Comparison of ENCODE assay signal across 11 mouse cellular contexts in genomic region chr16:38985411-38985810, GRCm38 (mm10).
DNase-seq lines count a peak whose midpoint lies in the region; ATAC-seq and TF ChIP-seq lines count a peak whose summit lies in the region.
"Had no signal": no experiment of that assay in that cellular context is flagged by ENCODE, and none has a peak within 500 bp of the region (broad histone marks: within the 10 kb centered on the region; RNA-seq: fewer than 3 reads in every experiment).

No protein-coding gene starts in this region.

- no peak overlapping the region for H3K9ac ChIP-seq in midbrain, embryonic 13.5 days (replicated peaks)
- H3K9ac ChIP-seq: heart, embryonic 13.5 days had no signal

- no peaks in the 10 kb centered on the region for H3K27me3 ChIP-seq in midbrain, embryonic 13.5 days
- H3K27me3 ChIP-seq: heart, embryonic 13.5 days had no signal

- H3K4me2 ChIP-seq in midbrain, embryonic 13.5 days (replicated peaks), result no peak overlapping the region
- H3K4me2 ChIP-seq: heart, embryonic 13.5 days had no signal

- 49% methylated on average over 3 of the region's 3 CpGs for WGBS in midbrain, embryonic 13.5 days

- no peaks in the 10 kb centered on the region for H3K9me3 ChIP-seq in midbrain, embryonic 13.5 days
- H3K9me3 ChIP-seq: heart, embryonic 13.5 days; limb, embryonic 10.5 days had no signal

- ATAC-seq in midbrain, embryonic 13.5 days, result peak; percentile 34; the same call in 1 of the 2 replicates
- no peak for ATAC-seq in megakaryocyte, adult 5-6 weeks (ENCODE audit: poor library complexity, severe bottlenecking)
- ATAC-seq in granulocyte monocyte progenitor cell, adult 5-6 weeks (replicated peaks; ENCODE audit: poor library complexity, severe bottlenecking), result no peak

- H3K4me1 ChIP-seq in midbrain, embryonic 13.5 days (replicated peaks), result peaks cover 17% of the 10 kb centered on the region

- no peak overlapping the region for H3K4me3 ChIP-seq in left cerebral cortex, adult 2 months
- H3K4me3 ChIP-seq in midbrain, embryonic 13.5 days (replicated peaks), result no peak overlapping the region
- H3K4me3 ChIP-seq: heart, embryonic 13.5 days; limb, embryonic 10.5 days had no signal

- H3K27ac ChIP-seq in left cerebral cortex, adult 2 months, result peak overlapping the region; percentile 44
- H3K27ac ChIP-seq in midbrain, embryonic 13.5 days, result no peak overlapping the region
- H3K27ac ChIP-seq: heart, embryonic 13.5 days; limb, embryonic 10.5 days had no signal

- no peak for DNase-seq in left cerebral cortex, adult 2 months (ENCODE audit: extremely low spot score in 1 of 2, low spot score in 2 of 2)
- DNase-seq in left cerebral cortex, adult 11 months (ENCODE audit: low spot score), result no peak
- DNase-seq in adrenal gland, postnatal 25 days, result peak; percentile 48
- DNase-seq in cerebellum, adult 9-10 months, result peak; percentile 16
- DNase-seq in natural killer cell, adult 2 months (ENCODE audit: low spot score in 2 of 2), result no peak
- DNase-seq: lung, postnatal 36 days had no signal

- TF ChIP-seq CTCF in left cerebral cortex, adult 2 months (IDR thresholded peaks at IDR 0.05), result no peak

- intact Hi-C loops in left cerebral cortex, adult 2 months (cut with DNase I), result no loop called here

- no peaks in the 10 kb centered on the region for H3K36me3 ChIP-seq in midbrain, embryonic 13.5 days
- H3K36me3 ChIP-seq: heart, embryonic 13.5 days; limb, embryonic 10.5 days had no signal

Comparison
In these comparisons a context has a peak if more than half of its experiments do, and no peak if none do; other contexts are left out.
1. DNase-seq: peak in adrenal gland, postnatal 25 days (single experiment) and cerebellum, adult 9-10 months (single experiment); none in left cerebral cortex, adult 2 months (0 of 2), left cerebral cortex, adult 11 months (single experiment) and natural killer cell, adult 2 months (0 of 2).